Mouse (Mus musculus): Measurements from ENCODE around the gene Capza1.

GRCm38 (mm10) chr3:104865341-104865788 is 1.1 kb upstream of the Capza1 start:
- TF ChIP-seq CTCF (IDR thresholded peaks at IDR 0.05; ENCODE audit: extremely low read depth, insufficient read depth, insufficient read length, insufficient replicate concordance) (no peak), POLR2A (IDR thresholded peaks at IDR 0.05; ENCODE audit: low read depth, low read length) (peak; percentile 6; the same call in 1 of the 2 replicates)

All from spleen, adult 2 months (tissue).